Mouse (Mus musculus) stomach, embryonic 16.5 days (tissue): ENCODE data around the gene Cpeb1. TPM values are rescaled to one million over a fixed set of nuclear protein-coding genes. Genes with fewer than 3 reads are reported as not detected.
A peak's percentile ranks its signal among the peaks of the same experiment; 100 is the strongest.

Source experiments
- ATAC-seq: fragments of 200-750 bp; cut with Nextera tagmentation; 2 replicates; pipeline ENCODE4 v1.8.0; 2017; ENCODE audit warnings: moderate number of reproducible peaks, moderate TSS enrichment; ENCODE audit not compliant: insufficient read depth, low FRiP score
- H3K27ac ChIP-seq: fragments of 300-500 bp; sonication (generic); 2 replicates; pipeline ENCODE4 v1.5.1; 2014; ENCODE audit warnings: low read length
- H3K27me3 ChIP-seq: fragments of 300-500 bp; sonication (generic); 2 replicates; pipeline ENCODE4 v1.6.1; 2014; ENCODE audit warnings: low read length, control low read depth, mixed read lengths; ENCODE audit not compliant: control insufficient read depth, insufficient read depth
- H3K36me3 ChIP-seq: fragments of 300-500 bp; sonication (generic); 2 replicates; pipeline ENCODE4 v1.6.1; 2014; ENCODE audit warnings: low read length; ENCODE audit not compliant: control insufficient read depth, insufficient read depth
- H3K4me1 ChIP-seq: fragments of 300-500 bp; sonication (generic); 2 replicates; pipeline ENCODE4 v1.6.1; 2014; ENCODE audit warnings: low read length, control low read depth, mixed read lengths; ENCODE audit not compliant: control insufficient read depth, insufficient read depth
- H3K4me2 ChIP-seq: fragments of 300-500 bp; sonication (generic); 2 replicates; pipeline ENCODE4 v1.6.1; 2014; ENCODE audit warnings: low read depth, low read length, mixed read lengths
- H3K4me3 ChIP-seq: fragments of 300-500 bp; sonication (generic); replicated peaks from 2 replicates; pipeline ENCODE4 v1.5.1; 2014; ENCODE audit warnings: mild to moderate bottlenecking, low read length
- H3K9ac ChIP-seq: fragments of 300-500 bp; sonication (generic); 2 replicates; pipeline ENCODE4 v1.6.1; 2014; ENCODE audit warnings: low read length
- H3K9me3 ChIP-seq: fragments of 300-500 bp; sonication (generic); replicated peaks from 2 replicates; pipeline ENCODE4 v1.6.1; 2016; ENCODE audit warnings: low read length, control low read depth; ENCODE audit not compliant: control insufficient read depth
- WGBS: fragments of 180-500 bp; shearing (Covaris S2); extraction: QIAGEN DNeasy Blood & Tissue Kit; methylation state at CpG from one replicate; pipeline ENCODE4 v1.1.7; 2014; 5-methylcytosine and 5-hydroxymethylcytosine counted together
- polyA plus RNA-seq: library from polyadenylated mRNA; unstranded; fragments of >200 nt; fragmentation: Nextera tagmentation; extraction: Ambion mirVana; gene quantifications from 2 replicates; pipeline ENCODE4 v1.2.1, GENCODE M21; 2015

Cpeb1 gene
- polyA plus RNA-seq, 1 experiment from 2014 or later, result 1.6 TPM

GRCm38 (mm10) chr7:81398957-81399356 lies 56.3 kb downstream of the Cpeb1 start:
- ATAC-seq, result no peak
- H3K9ac ChIP-seq, result no peak overlapping the region
- no peak overlapping the region for H3K4me2 ChIP-seq
- no peaks in the 10 kb centered on the region for H3K9me3 ChIP-seq
- no peaks in the 10 kb centered on the region for H3K36me3 ChIP-seq
- no peak overlapping the region for H3K4me3 ChIP-seq
- H3K27ac ChIP-seq, result no peak overlapping the region
- no peaks in the 10 kb centered on the region for H3K4me1 ChIP-seq
- WGBS, result 43% methylated on average over 2 of the region's 2 CpGs
- H3K27me3 ChIP-seq, result no peaks in the 10 kb centered on the region

GRCm38 (mm10) chr7:81379363-81379762 lies 75.9 kb downstream of the Cpeb1 start:
- H3K36me3 ChIP-seq, result no peaks in the 10 kb centered on the region
- H3K4me1 ChIP-seq, result no peaks in the 10 kb centered on the region
- H3K4me3 ChIP-seq, result no peak overlapping the region
- 73% methylated on average over 1 of the region's 1 CpGs for WGBS
- no peak overlapping the region for H3K9ac ChIP-seq
- no peaks in the 10 kb centered on the region for H3K27me3 ChIP-seq
- no peak for ATAC-seq
- H3K27ac ChIP-seq, result no peak overlapping the region
- no peak overlapping the region for H3K4me2 ChIP-seq
- H3K9me3 ChIP-seq, result no peaks in the 10 kb centered on the region

- no peaks in the 10 kb centered on the region for H3K9me3 ChIP-seq
- peak overlapping the region; percentile 14 for H3K4me2 ChIP-seq
- peak; percentile 73 for ATAC-seq
- H3K4me1 ChIP-seq, result no peaks in the 10 kb centered on the region
- H3K4me3 ChIP-seq, result 0 out of 2 replicates have a peak overlapping the region, but pooled peaks have one; percentile 6
- H3K27ac ChIP-seq, result no peak overlapping the region
- WGBS, result 7% methylated on average over 13 of the region's 13 CpGs
- no peaks in the 10 kb centered on the region for H3K36me3 ChIP-seq
- H3K27me3 ChIP-seq, result no peaks in the 10 kb centered on the region
- H3K9ac ChIP-seq, result peak overlapping the region; percentile 23; the same call in 1 of the 2 replicates
Observed at GRCm38 (mm10) chr7:81372337-81372920, 82.8 kb downstream of the Cpeb1 start.

- no peaks in the 10 kb centered on the region for H3K9me3 ChIP-seq
- H3K27me3 ChIP-seq, result no peaks in the 10 kb centered on the region
- no peak overlapping the region for H3K4me3 ChIP-seq
- no peaks in the 10 kb centered on the region for H3K4me1 ChIP-seq
- 23% methylated on average over 5 of the region's 5 CpGs for WGBS
- no peaks in the 10 kb centered on the region for H3K36me3 ChIP-seq
- no peak overlapping the region for H3K27ac ChIP-seq
- H3K4me2 ChIP-seq, result no peak overlapping the region
- H3K9ac ChIP-seq, result no peak overlapping the region
- ATAC-seq, result no peak
Observed at GRCm38 (mm10) chr7:81371811-81372210, 83.5 kb downstream of the Cpeb1 start.

GRCm38 (mm10) chr7:81369724-81370123 lies 85.5 kb downstream of the Cpeb1 start:
- no peaks in the 10 kb centered on the region for H3K36me3 ChIP-seq

GRCm38 (mm10) chr7:81367946-81368345 lies 87.3 kb downstream of the Cpeb1 start:
- H3K27ac ChIP-seq, result no peak overlapping the region
- WGBS, result 63% methylated on average over 3 of the region's 3 CpGs

More at GRCm38 (mm10) chr7:81369724-81370123, 85.5 kb downstream of the Cpeb1 start:
- Histone ChIP-seq H3K27ac (no peak overlapping the region), H3K9me3 (no peaks in the 10 kb centered on the region), H3K4me2 (no peak overlapping the region), H3K27me3 (no peaks in the 10 kb centered on the region), H3K9ac (no peak overlapping the region), H3K4me1 (no peaks in the 10 kb centered on the region), H3K4me3 (no peak overlapping the region)
- ATAC-seq, result no peak
- WGBS, result 61% methylated on average over 3 of the region's 3 CpGs

GRCm38 (mm10) chr7:81356975-81357374 lies 98.3 kb downstream of the Cpeb1 start:
- no peaks in the 10 kb centered on the region for H3K4me1 ChIP-seq
- no peak for ATAC-seq
- WGBS, result 64% methylated on average over 7 of the region's 7 CpGs
- no peaks in the 10 kb centered on the region for H3K36me3 ChIP-seq
- H3K9ac ChIP-seq, result no peak overlapping the region
- no peak overlapping the region for H3K27ac ChIP-seq
- no peak overlapping the region for H3K4me2 ChIP-seq
- no peaks in the 10 kb centered on the region; the same call in 1 of the 2 replicates for H3K27me3 ChIP-seq
- H3K9me3 ChIP-seq, result no peaks in the 10 kb centered on the region
- no peak overlapping the region for H3K4me3 ChIP-seq

More at GRCm38 (mm10) chr7:81367946-81368345, 87.3 kb downstream of the Cpeb1 start:
- no peak for ATAC-seq
- no peak overlapping the region for H3K4me2 ChIP-seq
- H3K4me3 ChIP-seq, result no peak overlapping the region
- H3K36me3 ChIP-seq, result no peaks in the 10 kb centered on the region
- no peaks in the 10 kb centered on the region for H3K4me1 ChIP-seq
- H3K9ac ChIP-seq, result no peak overlapping the region
- H3K27me3 ChIP-seq, result no peaks in the 10 kb centered on the region
- H3K9me3 ChIP-seq, result no peaks in the 10 kb centered on the region

- Histone ChIP-seq H3K9me3 (no peaks in the 10 kb centered on the region), H3K4me2 (no peak overlapping the region)
- 73% methylated on average over 1 of the region's 1 CpGs for WGBS
Observed at GRCm38 (mm10) chr7:81356360-81356759, 98.9 kb downstream of the Cpeb1 start.

GRCm38 (mm10) chr7:81355746-81356145 lies 99.5 kb downstream of the Cpeb1 start:
- no peaks in the 10 kb centered on the region for H3K4me1 ChIP-seq
- no peak overlapping the region for H3K9ac ChIP-seq
- no peaks in the 10 kb centered on the region for H3K36me3 ChIP-seq
- no peaks in the 10 kb centered on the region; the same call in 1 of the 2 replicates for H3K27me3 ChIP-seq
- ATAC-seq, result no peak
- H3K27ac ChIP-seq, result no peak overlapping the region
- 83% methylated on average over 7 of the region's 7 CpGs for WGBS
- H3K4me2 ChIP-seq, result no peak overlapping the region
- no peak overlapping the region for H3K4me3 ChIP-seq
- no peaks in the 10 kb centered on the region for H3K9me3 ChIP-seq

More at GRCm38 (mm10) chr7:81356360-81356759, 98.9 kb downstream of the Cpeb1 start:
- Histone ChIP-seq H3K4me1 (no peaks in the 10 kb centered on the region), H3K36me3 (no peaks in the 10 kb centered on the region), H3K27me3 (no peaks in the 10 kb centered on the region; the same call in 1 of the 2 replicates), H3K9ac (no peak overlapping the region), H3K27ac (no peak overlapping the region), H3K4me3 (no peak overlapping the region)
- ATAC-seq, result no peak
